Mouse (Mus musculus) lung, postnatal 0 days (tissue): ENCODE data around the gene Rcor1. TPM values are rescaled to one million over a fixed set of nuclear protein-coding genes. Genes with fewer than 3 reads are reported as not detected.

Experiments
- ATAC-seq: fragments of 200-750 bp; cut with Nextera tagmentation; 2 replicates; pipeline ENCODE4 v1.8.0; 2017; ENCODE audit warnings: moderate library complexity
- DNase-seq: peaks from one replicate; pipeline ENCODE4 v3.0.0-alpha.2; 2016; ENCODE audit warnings: low spot score
- H3K27ac ChIP-seq: fragments of 300-500 bp; sonication (generic); 2 replicates; pipeline ENCODE4 v1.5.1; 2014; ENCODE audit warnings: antibody characterized with exemption, mild to moderate bottlenecking, low read length, mixed read lengths
- H3K27me3 ChIP-seq: fragments of 300-500 bp; sonication (generic); replicated peaks from 2 replicates; pipeline ENCODE4 v1.6.1; 2014; ENCODE audit warnings: low read length, mixed read lengths; ENCODE audit not compliant: insufficient read depth
- H3K36me3 ChIP-seq: fragments of 300-500 bp; sonication (generic); 2 replicates; pipeline ENCODE4 v1.6.1; 2014; ENCODE audit warnings: low read length, mixed read lengths; ENCODE audit not compliant: insufficient read depth
- H3K4me1 ChIP-seq: fragments of 300-500 bp; sonication (generic); 2 replicates; pipeline ENCODE4 v1.6.1; 2014; ENCODE audit warnings: antibody characterized with exemption, low read depth, low read length, mixed read lengths; ENCODE audit not compliant: insufficient read depth
- H3K4me2 ChIP-seq: fragments of 300-500 bp; sonication (generic); replicated peaks from 2 replicates; pipeline ENCODE4 v1.6.1; 2014; ENCODE audit warnings: low read depth, mild to moderate bottlenecking, low read length, moderate library complexity, mixed read lengths
- H3K4me3 ChIP-seq: fragments of 300-500 bp; sonication (generic); 2 replicates; pipeline ENCODE4 v1.5.1; 2014; ENCODE audit warnings: low read depth, low read length
- H3K9ac ChIP-seq: fragments of 300-500 bp; sonication (generic); replicated peaks from 2 replicates; pipeline ENCODE4 v1.6.1; 2014; ENCODE audit warnings: low read depth, mild to moderate bottlenecking
- H3K9me3 ChIP-seq: fragments of 300-500 bp; sonication (generic); 2 replicates; pipeline ENCODE4 v1.6.1; 2016; ENCODE audit warnings: low read length, mixed read lengths
- CTCF ChIP-seq: IDR thresholded peaks from 2 replicates; pipeline ENCODE4 v1.5.1; 2016; ENCODE audit warnings: antibody characterized with exemption, mild to moderate bottlenecking
- EP300 ChIP-seq: IDR thresholded peaks from 2 replicates; pipeline ENCODE4 v1.6.1; 2016; ENCODE audit warnings: antibody characterized with exemption, mild to moderate bottlenecking, control low read depth
- WGBS: fragments of 180-500 bp; shearing (Covaris S2); extraction: QIAGEN DNeasy Blood & Tissue Kit; methylation state at CpG from one replicate; pipeline ENCODE4 v1.1.7; 2014; 5-methylcytosine and 5-hydroxymethylcytosine counted together
- polyA plus RNA-seq: library from polyadenylated mRNA; unstranded; fragments of >200 nt; fragmentation: Nextera tagmentation; extraction: Ambion mirVana; gene quantifications from 2 replicates; pipeline ENCODE4 v1.2.1, GENCODE M21; 2015

Gene Rcor1
- polyA plus RNA-seq, 1 experiment from 2014 or later, result 6.7 TPM

DNA sequence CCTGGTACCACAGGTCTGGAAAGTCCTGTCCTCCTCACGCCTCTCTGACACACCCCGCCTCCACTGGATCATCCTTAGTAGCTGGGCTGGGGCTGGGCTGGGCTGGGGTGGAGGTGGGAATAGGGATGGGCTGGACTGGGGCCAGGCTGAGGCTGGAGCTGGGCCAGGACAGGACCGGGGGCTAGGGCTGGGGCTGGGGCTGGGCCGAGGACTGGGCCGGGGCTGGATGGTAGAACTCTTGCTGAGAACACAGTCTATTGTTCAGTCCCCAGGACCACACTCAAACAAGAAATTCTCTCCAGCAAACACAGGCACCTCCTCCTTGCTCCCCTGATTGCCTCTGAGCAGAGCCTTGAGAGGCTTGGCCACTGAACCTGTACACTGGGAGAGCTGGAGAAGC is 32.8 kb upstream of the Rcor1 start:
- no peak for ATAC-seq
- DNase-seq, result no peak
- Histone ChIP-seq H3K4me1 (peaks cover 14% of the 10 kb centered on the region; the same call in 1 of the 2 replicates), H3K27me3 (no peaks in the 10 kb centered on the region), H3K36me3 (no peaks in the 10 kb centered on the region), H3K9ac (no peak overlapping the region), H3K4me3 (no peak overlapping the region), H3K27ac (no peak overlapping the region; the same call in 1 of the 2 replicates), H3K9me3 (no peaks in the 10 kb centered on the region), H3K4me2 (no peak overlapping the region)
- no peak for TF ChIP-seq CTCF
- no peak for TF ChIP-seq EP300
- WGBS, result 52% methylated on average over 4 of the region's 5 CpGs

DNA sequence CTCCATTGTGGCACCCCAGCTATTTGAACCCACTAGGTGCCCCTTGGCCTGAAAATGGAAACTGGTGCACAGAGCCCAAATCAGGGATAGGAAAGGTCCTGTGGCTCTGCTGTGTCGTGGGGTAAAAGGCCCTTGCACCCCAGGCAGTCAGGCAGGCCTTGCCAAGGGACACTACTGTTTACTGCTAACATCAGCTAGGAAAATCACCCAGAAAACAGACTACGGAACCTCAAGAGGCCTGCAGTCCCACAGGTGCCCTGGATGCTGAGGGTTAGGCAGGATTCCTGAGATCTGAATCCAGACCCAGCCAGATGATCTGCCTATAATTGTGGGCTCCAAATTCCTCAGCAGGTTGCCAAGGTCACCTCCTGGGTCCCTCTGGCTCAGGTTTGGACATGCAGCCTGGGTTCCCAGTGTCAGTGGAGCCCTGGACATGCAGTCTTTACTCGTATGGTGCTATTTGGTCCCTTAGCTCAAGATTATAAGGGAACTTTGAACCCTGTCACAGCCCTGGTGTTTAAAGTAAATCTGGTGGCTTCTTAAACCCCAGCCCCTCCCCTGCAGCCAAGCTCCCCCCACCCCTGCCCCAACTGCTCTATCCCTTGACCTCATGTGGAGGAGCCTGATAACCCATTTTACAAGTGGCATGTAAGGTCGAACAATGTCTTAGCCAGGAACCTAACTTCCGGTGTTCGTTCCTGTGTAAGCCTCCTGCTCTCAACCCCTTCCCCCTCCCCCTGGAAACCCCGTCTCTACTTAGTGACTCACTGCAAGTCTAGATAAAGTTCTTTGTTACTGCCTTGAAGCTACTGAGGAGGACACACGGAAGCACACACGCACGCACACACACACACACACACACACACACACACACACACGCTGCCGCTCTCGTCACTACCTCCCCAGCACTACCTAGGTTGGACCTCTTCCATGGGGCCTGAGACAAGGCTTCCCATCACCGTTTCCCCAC is 31.7 kb upstream of the Rcor1 start:
- Histone ChIP-seq H3K9me3 (no peaks in the 10 kb centered on the region), H3K4me1 (peaks cover 14% of the 10 kb centered on the region; the same call in 1 of the 2 replicates), H3K9ac (no peak overlapping the region), H3K4me2 (no peak overlapping the region), H3K27me3 (no peaks in the 10 kb centered on the region), H3K4me3 (no peak overlapping the region), H3K36me3 (no peaks in the 10 kb centered on the region), H3K27ac (peak overlapping the region; percentile 52)
- whole genome bisulfite sequencing, result 31% methylated on average over 11 of the region's 14 CpGs
- peak; percentile 71 for ATAC-seq
- DNase-seq, result peak; percentile 84
- TF ChIP-seq EP300, result no peak; the same call in 1 of the 2 replicates

DNA sequence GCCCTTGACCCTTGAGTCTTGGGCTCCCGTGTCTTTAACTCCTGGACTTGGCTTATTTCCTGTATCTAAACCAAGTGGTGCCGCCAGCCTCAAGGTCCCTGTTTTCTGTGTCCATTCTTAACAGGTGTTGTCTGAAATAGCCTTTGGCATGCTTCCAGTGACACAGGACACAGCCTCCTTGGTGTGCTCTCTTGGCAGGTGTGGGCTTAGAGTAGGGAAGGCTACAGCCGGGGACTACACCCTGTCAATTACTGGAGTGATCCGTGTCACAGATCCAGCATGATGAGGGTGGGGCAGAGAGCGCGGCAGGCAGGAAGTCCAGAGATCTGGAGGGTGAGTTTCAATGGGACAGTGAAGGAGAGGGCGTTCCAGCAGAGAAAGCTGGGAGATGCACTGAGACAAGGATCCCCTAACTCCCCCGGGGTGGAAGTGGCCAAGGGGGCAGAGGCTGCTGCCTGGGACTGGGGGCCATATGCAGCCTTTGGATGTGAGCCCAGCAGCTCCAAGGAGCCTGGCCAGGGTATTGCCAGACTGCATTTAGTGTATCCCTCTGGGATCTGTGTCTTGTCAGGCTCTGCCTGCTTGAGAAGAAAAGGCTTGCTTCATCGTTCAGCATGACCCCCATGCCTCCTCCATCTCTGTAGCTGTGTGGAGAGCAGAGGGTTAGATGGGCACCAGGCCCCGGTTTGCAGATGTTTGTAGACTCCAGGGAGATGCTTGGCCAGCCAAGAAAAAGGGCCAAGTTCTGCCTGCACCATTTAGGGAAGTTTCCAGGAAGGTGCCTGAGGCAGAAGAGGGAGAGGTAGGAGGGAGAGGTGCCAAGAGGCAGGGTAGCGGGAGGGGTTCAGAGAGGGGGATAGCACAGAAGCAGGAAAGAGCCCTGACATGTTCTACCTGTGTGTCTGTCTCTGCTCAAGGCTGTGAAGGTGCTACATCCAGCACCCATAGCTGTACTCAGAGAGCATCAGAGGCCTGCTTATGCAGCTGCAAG is 30.4 kb upstream of the Rcor1 start:
- ATAC-seq (peak; percentile 51), DNase-seq (peak; percentile 63)
- Histone ChIP-seq H3K4me1 (peaks cover 14% of the 10 kb centered on the region; the same call in 1 of the 2 replicates), H3K4me2 (no peak overlapping the region), H3K9ac (no peak overlapping the region), H3K9me3 (no peaks in the 10 kb centered on the region), H3K27me3 (no peaks in the 10 kb centered on the region), H3K27ac (peak overlapping the region; percentile 77), H3K36me3 (no peaks in the 10 kb centered on the region), H3K4me3 (no peak overlapping the region)
- 31% methylated on average over 11 of the region's 11 CpGs for WGBS
- TF ChIP-seq EP300 (no peak), CTCF (no peak)

DNA sequence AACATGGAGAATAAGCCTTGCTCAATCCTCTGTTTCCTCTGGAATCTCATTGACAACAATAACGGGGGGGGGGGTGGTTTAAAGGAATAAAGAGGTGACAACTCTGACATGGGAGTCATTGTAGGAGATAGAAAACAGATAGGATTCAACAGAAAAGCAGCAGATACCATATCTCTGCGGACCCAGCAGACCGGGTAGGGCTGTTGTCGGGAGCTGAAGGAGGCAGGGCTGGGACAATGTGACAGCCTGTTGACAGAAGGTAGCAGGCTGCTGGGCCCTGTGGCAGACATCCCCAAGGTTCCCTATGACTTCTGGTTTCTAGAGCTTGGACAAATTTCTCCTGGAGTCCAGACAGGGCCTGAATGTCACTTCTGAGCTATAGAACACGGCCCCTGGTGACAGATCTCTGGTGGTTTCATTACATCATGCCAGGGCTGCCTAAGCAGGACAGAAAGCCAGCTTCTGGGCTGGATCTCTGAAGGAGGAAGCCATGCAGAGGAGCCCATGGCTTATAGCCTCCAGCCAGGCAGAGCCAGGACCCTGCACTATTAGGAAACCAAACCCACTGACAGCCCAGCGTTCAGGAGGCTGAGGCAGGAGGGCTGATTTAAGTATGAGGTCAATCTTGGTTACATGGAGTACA is 29.4 kb upstream of the Rcor1 start:
- H3K36me3 ChIP-seq, result no peaks in the 10 kb centered on the region
- peak; percentile 71 for DNase-seq
- H3K27me3 ChIP-seq, result no peaks in the 10 kb centered on the region
- no peaks in the 10 kb centered on the region for H3K9me3 ChIP-seq
- ATAC-seq, result peak; percentile 76
- H3K27ac ChIP-seq, result peak overlapping the region; percentile 77
- WGBS, result 46% methylated on average over 6 of the region's 6 CpGs
- TF ChIP-seq EP300 (no peak), CTCF (0 out of 2 replicates have a peak, but pooled peaks have one; percentile 5)
- no peak overlapping the region for H3K9ac ChIP-seq
- H3K4me2 ChIP-seq, result no peak overlapping the region
- peaks cover 14% of the 10 kb centered on the region; the same call in 1 of the 2 replicates for H3K4me1 ChIP-seq
- H3K4me3 ChIP-seq, result no peak overlapping the region

DNA sequence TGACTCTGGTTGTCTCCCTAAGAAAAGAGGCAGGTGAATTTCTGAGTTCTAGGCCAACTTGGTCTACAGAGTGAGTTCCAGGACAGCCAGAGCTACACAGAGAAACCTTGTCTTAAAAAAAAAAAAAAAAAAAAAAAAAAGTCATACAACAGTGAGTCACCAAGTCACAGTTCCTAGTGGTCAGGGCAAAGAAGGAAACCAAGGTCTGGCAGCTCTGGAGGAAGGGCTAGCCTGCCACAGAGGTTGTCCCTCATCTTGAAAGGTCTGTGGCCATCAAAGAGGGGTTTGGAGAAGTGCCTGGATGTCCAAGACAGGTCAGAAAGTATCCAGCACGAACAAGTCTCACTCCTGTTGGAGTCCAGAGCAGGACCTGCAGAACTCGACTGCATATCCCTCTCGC is 22.3 kb upstream of the Rcor1 start:
- Histone ChIP-seq H3K9me3 (no peaks in the 10 kb centered on the region), H3K4me1 (no peaks in the 10 kb centered on the region), H3K27me3 (no peaks in the 10 kb centered on the region), H3K9ac (no peak overlapping the region), H3K36me3 (no peaks in the 10 kb centered on the region), H3K27ac (no peak overlapping the region), H3K4me2 (no peak overlapping the region), H3K4me3 (no peak overlapping the region)
- TF ChIP-seq CTCF (no peak), EP300 (no peak)
- no peak for ATAC-seq
- 84% methylated on average over 3 of the region's 3 CpGs for WGBS
- no peak for DNase-seq
